14 mouse cellular contexts compared by ENCODE assay signal in the genomic region with DNA sequence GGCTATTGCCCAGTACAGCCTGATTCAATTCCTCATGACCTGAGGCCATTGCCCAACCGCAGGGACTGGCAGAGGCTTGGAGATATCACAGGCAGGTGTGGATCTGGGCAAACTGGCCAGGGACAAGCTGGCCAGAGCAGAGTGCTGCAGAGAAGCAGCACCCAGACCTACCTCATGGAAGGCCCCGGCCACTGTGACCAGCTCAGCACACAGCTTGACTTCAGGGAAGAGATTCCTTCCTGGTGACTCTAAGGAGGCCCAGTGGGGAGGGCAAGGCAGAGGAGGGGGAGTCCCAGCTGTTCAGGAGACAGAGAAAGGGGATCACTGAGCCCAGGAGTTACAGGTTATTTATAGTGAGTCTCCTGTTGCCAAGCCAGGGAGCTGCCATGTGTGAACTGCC. TPM values are rescaled to one million over a fixed set of nuclear protein-coding genes. Genes with fewer than 3 reads are reported as not detected.
DNase-seq lines count a peak whose midpoint lies in the region; ATAC-seq lines count a peak whose summit lies in the region.
"Had no signal": no experiment of that assay in that cellular context is flagged by ENCODE, and none has a peak within 500 bp of the region (broad histone marks: within the 10 kb centered on the region; RNA-seq: fewer than 3 reads in every experiment).

No protein-coding gene starts in this region.

- H3K36me3 ChIP-seq in liver, embryonic 13.5 days = peaks cover 4% of the 10 kb centered on the region; the same call in 1 of the 2 replicates
- H3K36me3 ChIP-seq in heart, embryonic 16.5 days (ENCODE audit: control insufficient read depth, insufficient read depth) = no peaks in the 10 kb centered on the region
- H3K36me3 ChIP-seq: liver, embryonic 15.5 days had no signal

- no peak overlapping the region for H3K9ac ChIP-seq in liver, embryonic 13.5 days
- 0 out of 2 replicates have a peak overlapping the region, but pooled peaks have one; percentile 2 for H3K9ac ChIP-seq in heart, embryonic 16.5 days (ENCODE audit: low read length)
- H3K9ac ChIP-seq: forebrain, embryonic 13.5 days; liver, embryonic 15.5 days had no signal

- ATAC-seq in liver, embryonic 13.5 days (ENCODE audit: low read depth) = no peak
- ATAC-seq in heart, embryonic 16.5 days (replicated peaks; ENCODE audit: extremely low read depth, insufficient read depth, low FRiP score) = no peak
- ATAC-seq: forebrain, embryonic 13.5 days had no signal

- no peak overlapping the region for H3K4me2 ChIP-seq in liver, embryonic 13.5 days
- H3K4me2 ChIP-seq in heart, embryonic 16.5 days (ENCODE audit: low read depth, low read length) = no peak overlapping the region
- H3K4me2 ChIP-seq: forebrain, embryonic 13.5 days; liver, embryonic 15.5 days had no signal

- peak overlapping the region; percentile 95; the same call in 1 of the 2 replicates for H3K27ac ChIP-seq in liver, embryonic 13.5 days
- peak overlapping the region; percentile 66 for H3K27ac ChIP-seq in heart, embryonic 16.5 days (ENCODE audit: low read length)
- H3K27ac ChIP-seq: forebrain, embryonic 13.5 days; liver, embryonic 15.5 days had no signal

- WGBS in liver, embryonic 13.5 days (ENCODE audit: insufficient replicate concordance) = 77% methylated on average over 2 of the region's 2 CpGs
- 44% methylated on average over 2 of the region's 2 CpGs for WGBS in heart, embryonic 16.5 days

- H3K4me3 ChIP-seq in liver, embryonic 13.5 days (replicated peaks) = no peak overlapping the region
- no peak overlapping the region for H3K4me3 ChIP-seq in heart, embryonic 16.5 days (ENCODE audit: low read length)
- H3K4me3 ChIP-seq: forebrain, embryonic 13.5 days; liver, embryonic 15.5 days had no signal

- DNase-seq in heart, adult 11 months = peak; percentile 94
- DNase-seq in heart, postnatal 4 days = no peak
- no peak for DNase-seq in liver, embryonic 13.5 days
- DNase-seq in liver = no peak
- DNase-seq in skeletal muscle tissue, adult 2 months (ENCODE audit: low read depth, low spot score) = peak; percentile 76
- no peak for DNase-seq in frontal cortex, postnatal 14 days (ENCODE audit: low spot score in 2 of 2)
- no peak for DNase-seq in frontal cortex, adult 2 months (ENCODE audit: extremely low spot score in 1 of 2, low spot score in 1 of 2)
- DNase-seq: adrenal gland, postnatal 25 days; cerebellum, postnatal 10 days; kidney, adult 11 months; midbrain, embryonic 14.5 days had no signal

- H3K4me1 ChIP-seq in liver, embryonic 13.5 days (replicated peaks) = peaks cover 57% of the 10 kb centered on the region
- H3K4me1 ChIP-seq in heart, embryonic 16.5 days (ENCODE audit: control insufficient read depth, insufficient read depth, low read length) = peaks cover 24% of the 10 kb centered on the region

- no peaks in the 10 kb centered on the region for H3K27me3 ChIP-seq in liver, embryonic 13.5 days
- H3K27me3 ChIP-seq in heart, embryonic 16.5 days (ENCODE audit: control insufficient read depth, insufficient read depth, low read length) = no peaks in the 10 kb centered on the region
- H3K27me3 ChIP-seq: forebrain, embryonic 13.5 days; liver, embryonic 15.5 days had no signal

- no peaks in the 10 kb centered on the region for H3K9me3 ChIP-seq in liver, embryonic 13.5 days (replicated peaks)
- no peaks in the 10 kb centered on the region for H3K9me3 ChIP-seq in heart, embryonic 16.5 days (replicated peaks; ENCODE audit: control insufficient read depth, low read length)
- H3K9me3 ChIP-seq: forebrain, embryonic 13.5 days; liver, embryonic 15.5 days had no signal

RNA-seq across cellular contexts. Expression of a gene that starts 2.2 kb away (rescaled TPM):
- 10 to 100 TPM; 39.9 to 43.5 TPM for total RNA-seq in heart, postnatal 4 days (2021)
- 18.6 and 22.5 TPM in 2 replicates for polyA plus RNA-seq in liver, embryonic 13.5 days (2015; fragmentation: Nextera tagmentation; extraction: Ambion mirVana)
- 17.7 and 19.1 TPM in 2 replicates for polyA plus RNA-seq in heart, embryonic 16.5 days (2015; fragmentation: Nextera tagmentation; extraction: Ambion mirVana)
- polyA plus RNA-seq in frontal cortex, adult 2 months (2012; rRNA removed) = 13.4 and 14.4 TPM in 2 replicates

RNA-seq across cellular contexts. Expression of a gene that starts 39.1 kb away (rescaled TPM):
- 10 to 100 TPM; 37.2 to 38.4 TPM for total RNA-seq in heart, postnatal 4 days (2021)
- 86.3 and 91.5 TPM in 2 replicates for polyA plus RNA-seq in liver, embryonic 13.5 days (2015; fragmentation: Nextera tagmentation; extraction: Ambion mirVana)
- 91.4 and 93.2 TPM in 2 replicates for polyA plus RNA-seq in heart, embryonic 16.5 days (2015; fragmentation: Nextera tagmentation; extraction: Ambion mirVana)
- polyA plus RNA-seq in frontal cortex, adult 2 months (2012; rRNA removed) = 3.3 and 3.8 TPM in 2 replicates

Comparison
In these comparisons a context has a peak if more than half of its experiments do, and no peak if none do; other contexts are left out.
1. DNase-seq: peak in heart, adult 11 months (single experiment) and skeletal muscle tissue, adult 2 months (single experiment); none in heart, postnatal 4 days (single experiment), liver, embryonic 13.5 days (single experiment), liver (single experiment), frontal cortex, postnatal 14 days (0 of 2) and frontal cortex, adult 2 months (0 of 2).
2. RNA of a gene that starts 39.1 kb away (polyA plus RNA-seq): 91.4 to 93.2 TPM in heart, embryonic 16.5 days and 86.3 to 91.5 TPM in liver, embryonic 13.5 days; 3.3 to 3.8 TPM in frontal cortex, adult 2 months; every median in the first group is over 10 times any median in the second.